Mouse (Mus musculus) megakaryocyte, embryonic 14.5 days (primary cell): ENCODE measurements around the gene Hist2h4. TPM values are rescaled to one million over a fixed set of nuclear protein-coding genes. Genes with fewer than 3 reads are reported as not detected.
"Not testable (repeated sequence)": the region's sequence is repeated elsewhere in the genome, so short reads cannot be mapped to it uniquely, and the experiment has no call there.

Experiments used
- H3K27me3 ChIP-seq: replicated peaks from 2 replicates; pipeline ENCODE3; 2012; ENCODE audit warnings: inconsistent platforms
- H3K36me3 ChIP-seq: replicated peaks from 2 replicates; pipeline ENCODE3; 2012; ENCODE audit warnings: low read length, inconsistent platforms, mixed read lengths
- H3K4me1 ChIP-seq: 2 replicates; pipeline ENCODE4 v1.6.1; 2012; ENCODE audit warnings: inconsistent platforms
- H3K4me3 ChIP-seq: replicated peaks from 2 replicates; pipeline ENCODE3; 2012; ENCODE audit warnings: moderate library complexity, mild to moderate bottlenecking, inconsistent platforms
- H3K9me3 ChIP-seq: 2 replicates; pipeline ENCODE4 v1.6.1; 2012; ENCODE audit warnings: inconsistent platforms
- FLI1 ChIP-seq: IDR thresholded peaks from 2 replicates; pipeline ENCODE4 v1.6.1; 2012; ENCODE audit warnings: low read length, inconsistent platforms, mixed read lengths
- GATA1 ChIP-seq: IDR thresholded peaks from 3 replicates; pipeline ENCODE4 v1.6.1; 2012; ENCODE audit warnings: mixed read lengths, low read length, inconsistent platforms, borderline replicate concordance
- polyA plus RNA-seq: library from polyadenylated mRNA; stranded (reverse); fragments of >175 nt; gene quantifications from 2 replicates; pipeline ENCODE4 v1.2.3, GENCODE M21; 2012; ENCODE audit warnings: low replicate concordance; ENCODE audit not compliant: insufficient read depth

Gene Hist2h4
- polyA plus RNA-seq, 1 experiment = 6.1 TPM

DNA sequence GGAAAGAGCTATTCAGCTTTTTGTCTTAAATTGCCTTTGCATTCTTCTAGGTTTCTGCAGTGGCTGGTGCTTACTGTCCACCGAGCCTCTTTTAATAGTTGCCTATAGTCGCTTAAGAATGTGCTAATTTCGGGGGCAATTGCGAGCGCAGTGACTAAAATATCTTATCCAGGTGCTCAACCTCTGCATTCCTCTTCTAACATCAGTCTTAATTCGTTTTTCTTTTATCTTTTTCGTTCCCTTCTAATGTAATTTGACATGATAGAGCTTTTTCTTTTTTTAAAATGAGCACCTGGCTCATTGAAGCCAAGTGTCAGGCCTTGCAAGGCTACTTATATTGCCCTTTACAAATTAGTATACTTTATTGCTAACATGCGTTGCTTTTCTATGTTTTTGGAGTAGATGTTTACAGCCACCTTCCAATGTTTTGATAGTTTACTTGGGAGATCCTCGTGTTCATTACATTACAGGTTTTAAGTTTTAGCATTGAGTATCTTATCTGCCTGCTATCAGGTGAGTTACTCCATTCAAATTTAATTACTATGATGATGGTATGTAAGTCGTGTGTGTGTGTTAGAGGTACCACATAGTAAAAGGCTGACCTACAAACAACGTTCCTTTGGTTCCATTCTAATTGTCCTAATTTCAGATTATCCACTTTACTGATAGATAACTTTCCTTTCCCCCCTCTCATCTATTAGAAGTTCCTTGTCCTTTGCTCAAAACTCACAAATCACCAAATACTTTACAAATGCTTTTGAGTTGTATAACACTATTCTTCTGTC, 15.6 kb downstream of the Hist2h4 start:
- Histone ChIP-seq H3K9me3 (no peaks in the 10 kb centered on the region), H3K4me3 (peak overlapping the region; percentile 88), H3K36me3 (peaks cover under 1% of the 10 kb centered on the region), H3K27me3 (no peaks in the 10 kb centered on the region), H3K4me1 (peaks cover 43% of the 10 kb centered on the region)
- TF ChIP-seq GATA1 (no peak), FLI1 (no peak)

DNA sequence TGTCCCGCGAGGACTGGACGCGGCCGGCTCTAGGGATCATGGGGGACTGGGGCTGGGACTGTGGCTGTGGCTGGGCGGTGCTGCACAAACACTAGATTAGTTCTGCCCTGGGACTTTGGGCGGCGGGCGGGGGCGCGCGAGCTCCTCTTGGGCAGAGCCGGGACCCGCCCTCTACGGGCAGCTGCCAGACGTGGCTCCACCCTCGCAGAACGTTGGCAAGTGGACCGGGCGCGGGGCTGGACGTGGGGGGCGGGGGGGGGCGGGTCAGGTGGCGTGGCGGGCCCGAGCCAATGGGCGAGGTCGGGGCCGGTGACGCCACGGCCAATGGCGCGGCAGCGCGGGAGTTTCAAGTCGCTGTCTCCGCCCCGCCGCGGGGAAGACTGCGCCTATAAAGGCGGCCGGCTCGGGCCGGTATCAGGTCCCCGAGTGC, 16.7 kb downstream of the Hist2h4 start, which contains the start of gene Hist2h3c1:
TSS of gene Hist2h3c1 (plus strand) at position 259 of the 430 bp plus-strand sequence.
- not testable (repeated sequence) for H3K27me3 ChIP-seq, H3K36me3 ChIP-seq, H3K9me3 ChIP-seq
- Histone ChIP-seq H3K4me1 (peaks cover 52% of the 10 kb centered on the region), H3K4me3 (peak within 1 kb of the TSS; percentile 88)

DNA sequence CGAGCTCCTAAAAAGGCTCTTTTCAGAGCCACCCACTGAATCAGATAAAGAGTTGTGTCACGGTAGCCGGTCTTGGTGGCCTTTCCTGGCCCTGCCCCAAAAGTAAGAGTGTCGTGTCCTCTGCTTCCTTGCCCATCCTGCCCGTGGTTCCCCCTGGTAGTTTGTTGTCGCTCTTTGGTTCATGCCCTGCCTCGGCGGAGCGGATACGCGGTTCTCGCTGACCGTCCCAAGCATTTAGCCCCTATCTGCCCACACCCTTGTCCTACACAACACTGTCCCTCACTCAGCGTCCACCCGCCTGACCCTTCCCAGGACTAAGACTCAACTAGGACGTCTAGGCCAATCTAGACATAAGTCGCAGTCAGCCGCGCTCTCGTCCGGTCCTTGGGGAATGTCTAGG, 17.1 kb downstream of the Hist2h4 start:
- peak overlapping the region; percentile 83 for H3K4me3 ChIP-seq
- H3K4me1 ChIP-seq = peaks cover 54% of the 10 kb centered on the region
- not testable (repeated sequence) for H3K27me3 ChIP-seq, H3K36me3 ChIP-seq, H3K9me3 ChIP-seq

DNA sequence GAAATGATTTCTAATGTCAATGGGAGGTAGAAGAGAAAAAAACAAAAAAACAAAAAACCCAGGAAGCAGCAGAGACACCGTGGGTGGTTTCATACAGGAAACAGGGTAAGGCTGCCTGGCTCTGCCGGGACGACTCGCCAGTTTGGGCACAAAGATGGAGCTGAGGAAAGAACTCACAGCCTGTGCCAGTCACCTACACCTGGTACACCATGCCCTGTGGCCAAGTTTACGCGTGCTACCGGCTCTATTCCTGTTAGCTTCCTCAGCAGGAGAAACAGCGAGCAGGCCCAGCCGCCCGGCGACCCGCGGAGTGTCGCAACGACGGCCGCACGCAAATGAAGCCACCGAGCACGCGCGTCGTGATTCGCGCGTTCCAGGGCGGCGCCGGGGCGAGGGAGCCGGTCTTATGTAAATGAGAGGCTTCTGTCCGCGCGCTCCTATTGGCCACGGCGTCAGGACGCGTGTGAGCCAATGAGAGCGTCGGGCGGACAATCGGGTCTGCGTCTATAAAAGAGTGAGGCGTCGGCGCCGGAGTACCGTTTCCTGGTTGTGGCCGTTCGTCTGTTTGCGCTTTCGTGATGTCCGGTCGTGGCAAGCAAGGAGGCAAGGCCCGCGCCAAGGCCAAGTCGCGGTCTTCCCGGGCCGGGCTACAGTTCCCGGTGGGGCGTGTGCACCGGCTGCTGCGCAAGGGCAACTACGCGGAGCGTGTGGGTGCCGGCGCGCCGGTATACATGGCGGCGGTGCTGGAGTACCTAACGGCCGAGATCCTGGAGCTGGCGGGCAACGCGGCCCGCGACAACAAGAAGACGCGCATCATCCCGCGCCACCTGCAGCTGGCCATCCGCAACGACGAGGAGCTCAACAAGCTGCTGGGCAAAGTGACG, 17.9 kb downstream of the Hist2h4 start, which contains the start of gene Hist2h2aa1:
TSS of gene Hist2h2aa1 (plus strand) at position 495 of the 884 bp plus-strand sequence.
- Histone ChIP-seq H3K4me3 (peak within 1 kb of the TSS; percentile 94), H3K4me1 (peaks cover 54% of the 10 kb centered on the region)
- H3K27me3 ChIP-seq, H3K9me3 ChIP-seq, H3K36me3 ChIP-seq: not testable (repeated sequence)

DNA sequence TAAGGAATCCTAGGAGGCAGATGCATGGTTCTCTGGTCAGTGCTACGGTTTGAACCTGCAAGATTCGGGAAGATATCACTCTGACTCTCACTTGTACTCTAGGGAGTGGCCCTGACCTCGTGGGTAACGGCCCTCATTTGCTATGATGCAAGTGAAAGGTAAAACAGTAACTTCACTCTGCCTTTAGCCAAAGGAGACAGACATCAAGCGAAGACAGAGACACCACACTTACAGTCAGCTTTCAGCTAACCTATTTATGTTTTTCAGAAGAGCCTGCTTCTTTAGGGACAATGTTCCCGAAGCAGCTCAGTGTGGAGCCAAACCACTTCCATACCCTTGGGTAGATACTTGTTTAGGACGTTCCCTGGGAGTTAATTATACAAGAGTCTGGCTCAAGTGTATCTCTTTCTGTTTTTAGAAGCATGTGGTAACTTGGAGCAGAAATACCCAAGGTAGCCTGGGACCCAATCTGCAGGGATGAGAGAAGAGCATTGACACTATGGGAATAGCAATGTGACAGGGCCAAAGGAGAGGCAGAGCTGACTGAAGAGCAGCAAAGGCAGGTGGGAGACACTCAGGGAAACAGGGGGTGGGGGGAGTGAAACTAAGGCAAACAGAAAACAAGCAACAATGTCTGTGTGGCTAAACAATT, 19.1 kb downstream of the Hist2h4 start:
- TF ChIP-seq GATA1 (no peak), FLI1 (no peak)
- Histone ChIP-seq H3K4me3 (peak overlapping the region; percentile 94), H3K4me1 (peaks cover 52% of the 10 kb centered on the region), H3K36me3 (peaks cover 7% of the 10 kb centered on the region), H3K27me3 (no peaks in the 10 kb centered on the region), H3K9me3 (no peaks in the 10 kb centered on the region)

DNA sequence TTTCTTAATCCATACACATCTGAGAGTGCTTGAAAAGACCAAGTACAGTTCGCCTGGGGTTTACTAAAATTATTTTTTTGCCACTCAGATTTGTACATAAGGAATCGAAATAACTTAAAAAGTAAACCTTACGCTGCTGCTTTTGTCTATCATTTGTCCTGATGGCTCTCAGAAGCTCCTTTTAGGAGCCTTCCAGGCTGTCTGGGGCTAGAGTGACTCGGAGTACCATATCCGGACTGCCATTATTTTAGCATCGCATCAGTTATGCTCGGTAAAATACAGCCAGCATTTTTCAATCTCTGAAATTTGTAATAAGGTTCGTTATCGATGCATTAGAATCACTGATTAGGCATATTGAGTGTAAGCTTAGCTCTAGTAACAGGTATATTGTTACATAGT, 22.3 kb downstream of the Hist2h4 start:
- Histone ChIP-seq H3K9me3 (no peaks in the 10 kb centered on the region), H3K4me1 (peaks cover 56% of the 10 kb centered on the region), H3K4me3 (peak overlapping the region; percentile 86)

DNA sequence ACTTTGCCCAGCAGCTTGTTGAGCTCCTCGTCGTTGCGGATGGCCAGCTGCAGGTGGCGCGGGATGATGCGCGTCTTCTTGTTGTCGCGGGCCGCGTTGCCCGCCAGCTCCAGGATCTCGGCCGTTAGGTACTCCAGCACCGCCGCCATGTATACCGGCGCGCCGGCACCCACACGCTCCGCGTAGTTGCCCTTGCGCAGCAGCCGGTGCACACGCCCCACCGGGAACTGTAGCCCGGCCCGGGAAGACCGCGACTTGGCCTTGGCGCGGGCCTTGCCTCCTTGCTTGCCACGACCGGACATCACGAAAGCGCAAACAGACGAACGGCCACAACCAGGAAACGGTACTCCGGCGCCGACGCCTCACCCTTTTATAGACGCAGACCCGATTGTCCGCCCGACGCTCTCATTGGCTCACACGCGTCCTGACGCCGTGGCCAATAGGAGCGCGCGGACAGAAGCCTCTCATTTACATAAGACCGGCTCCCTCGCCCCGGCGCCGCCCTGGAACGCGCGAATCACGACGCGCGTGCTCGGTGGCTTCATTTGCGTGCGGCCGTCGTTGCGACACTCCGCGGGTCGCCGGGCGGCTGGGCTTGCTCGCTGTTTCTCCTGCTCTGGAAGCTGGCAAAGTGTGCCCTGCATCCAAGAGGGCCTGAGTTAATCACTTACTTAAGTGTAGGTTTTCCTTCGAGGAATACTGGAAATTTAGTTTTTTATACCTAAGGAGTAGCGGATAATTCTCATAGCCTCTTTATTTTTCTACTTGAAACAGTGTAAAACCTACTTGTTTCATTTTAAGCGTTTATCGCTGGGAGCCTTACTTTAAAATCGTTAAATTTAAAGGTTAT, 22.9 kb downstream of the Hist2h4 start, which contains the start of gene Hist2h2aa2:
TSS of gene Hist2h2aa2 (minus strand) at position 328 of the 850 bp plus-strand sequence.
- not testable (repeated sequence) for H3K27me3 ChIP-seq, H3K36me3 ChIP-seq, H3K9me3 ChIP-seq
- peak within 1 kb of the TSS; percentile 90 for H3K4me3 ChIP-seq
- H3K4me1 ChIP-seq = peaks cover 59% of the 10 kb centered on the region

More for the DNA sequence above, 22.3 kb downstream of the Hist2h4 start:
- H3K36me3 ChIP-seq = peaks cover 7% of the 10 kb centered on the region
- H3K27me3 ChIP-seq = no peaks in the 10 kb centered on the region
- TF ChIP-seq FLI1 (no peak), GATA1 (no peak)

DNA sequence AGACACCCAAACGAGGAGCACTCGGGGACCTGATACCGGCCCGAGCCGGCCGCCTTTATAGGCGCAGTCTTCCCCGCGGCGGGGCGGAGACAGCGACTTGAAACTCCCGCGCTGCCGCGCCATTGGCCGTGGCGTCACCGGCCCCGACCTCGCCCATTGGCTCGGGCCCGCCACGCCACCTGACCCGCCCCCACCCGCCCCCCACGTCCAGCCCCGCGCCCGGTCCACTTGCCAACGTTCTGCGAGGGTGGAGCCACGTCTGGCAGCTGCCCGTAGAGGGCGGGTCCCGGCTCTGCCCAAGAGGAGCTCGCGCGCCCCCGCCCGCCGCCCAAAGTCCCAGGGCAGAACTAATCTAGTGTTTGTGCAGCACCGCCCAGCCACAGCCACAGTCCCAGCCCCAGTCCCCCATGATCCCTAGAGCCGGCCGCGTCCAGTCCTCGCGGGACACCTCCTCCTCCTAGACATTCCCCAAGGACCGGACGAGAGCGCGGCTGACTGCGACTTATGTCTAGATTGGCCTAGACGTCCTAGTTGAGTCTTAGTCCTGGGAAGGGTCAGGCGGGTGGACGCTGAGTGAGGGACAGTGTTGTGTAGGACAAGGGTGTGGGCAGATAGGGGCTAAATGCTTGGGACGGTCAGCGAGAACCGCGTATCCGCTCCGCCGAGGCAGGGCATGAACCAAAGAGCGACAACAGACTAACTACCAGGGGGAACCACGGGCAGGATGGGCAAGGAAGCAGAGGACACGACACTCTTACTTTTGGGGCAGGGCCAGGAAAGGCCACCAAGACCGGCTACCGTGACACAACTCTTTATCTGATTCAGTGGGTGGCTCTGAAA, 23.9 kb downstream of the Hist2h4 start, which contains the start of gene Hist2h3c2:
TSS of gene Hist2h3c2 (minus strand) at position 174 of the 840 bp plus-strand sequence.
- H3K27me3 ChIP-seq, H3K36me3 ChIP-seq, H3K9me3 ChIP-seq: not testable (repeated sequence)
- H3K4me3 ChIP-seq = peak within 1 kb of the TSS; percentile 91
- H3K4me1 ChIP-seq = peaks cover 55% of the 10 kb centered on the region
